8 mouse cellular contexts compared by ENCODE assay signal in the genomic region with DNA sequence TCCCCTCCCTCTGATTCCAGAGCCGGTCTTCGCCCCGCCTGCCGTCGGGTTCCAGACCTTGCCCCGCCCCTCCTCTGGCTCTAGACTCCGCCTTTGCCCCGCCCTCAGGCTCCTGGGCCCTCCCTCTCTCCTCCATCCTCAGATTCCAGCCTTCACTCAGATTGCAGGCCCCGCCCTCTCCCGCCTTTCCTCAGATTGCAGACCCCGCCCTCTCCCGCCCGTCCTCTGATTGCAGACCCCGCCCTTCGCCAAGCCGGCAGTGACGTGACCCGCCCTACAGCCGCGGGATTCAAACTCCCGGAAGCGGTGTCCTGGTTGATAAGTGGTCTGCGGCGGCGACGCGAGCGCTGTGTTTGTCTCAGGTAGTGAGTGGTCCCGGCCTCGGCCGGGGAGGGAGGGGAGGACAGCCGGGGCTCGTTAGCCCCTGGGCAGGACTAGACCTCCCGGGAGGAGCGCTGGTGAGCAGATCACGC. TPM values are rescaled to one million over a fixed set of nuclear protein-coding genes. Genes with fewer than 3 reads are reported as not detected.
A peak's percentile ranks its signal among the peaks of the same experiment; 100 is the strongest.
DNase-seq lines count a peak whose midpoint lies in the region; ATAC-seq lines count a peak whose summit lies in the region.

A gene (plus strand): TSS at position 292 of the 473 bp plus-strand sequence.

- peak; percentile 99 for DNase-seq in Muller cell, postnatal 12 days (ENCODE audit: inconsistent ontology term)
- peak; percentile 95 for DNase-seq in cerebellum, adult 9-11 months
- DNase-seq in frontal cortex, postnatal 10 days (ENCODE audit: low spot score in 2 of 2) = peak; percentile 88 to 94
- DNase-seq in layer of hippocampus, postnatal 14 days (ENCODE audit: low spot score in 2 of 2) = peak; percentile 84 to 95
- DNase-seq in lung, postnatal 36 days = peak; percentile 99
- DNase-seq in retina, postnatal 1 day = peak; percentile 99
- DNase-seq in urinary bladder, adult 18-20 months (ENCODE audit: low spot score in 2 of 2) = peak; percentile 93 to 94

- H3K4me1 ChIP-seq in hindbrain, embryonic 12.5 days = peaks cover 13% of the 10 kb centered on the region

- H3K36me3 ChIP-seq in hindbrain, embryonic 12.5 days = peaks cover 5% of the 10 kb centered on the region

- H3K9me3 ChIP-seq in hindbrain, embryonic 12.5 days (replicated peaks) = no peaks in the 10 kb centered on the region

- no peak within 1 kb of the TSS for H3K27ac ChIP-seq in hindbrain, embryonic 12.5 days

- H3K4me2 ChIP-seq in hindbrain, embryonic 12.5 days (replicated peaks) = peak within 1 kb of the TSS; percentile 79

- 0 out of 2 replicates have a peak, but pooled peaks cover 3% of the 10 kb centered on the region for H3K27me3 ChIP-seq in hindbrain, embryonic 12.5 days

- peak within 1 kb of the TSS; percentile 66 for H3K4me3 ChIP-seq in hindbrain, embryonic 12.5 days

- WGBS in hindbrain, embryonic 12.5 days = under 1% methylated on average over 36 of the region's 36 CpGs

- ATAC-seq in hindbrain, embryonic 12.5 days (ENCODE audit: low FRiP score) = peak; percentile 97

- H3K9ac ChIP-seq in hindbrain, embryonic 12.5 days = peak within 1 kb of the TSS; percentile 63

RNA-seq across cellular contexts. Expression of the gene that starts here (rescaled TPM):
- polyA plus RNA-seq in hindbrain, embryonic 12.5 days (2016; fragmentation: Nextera tagmentation; extraction: Ambion mirVana) = 26.8 TPM in 2 replicates
- total RNA-seq in layer of hippocampus, postnatal 14 days (2021) = 1 to 10 TPM in 1 of 2 experiments, under 1 TPM in 1; 0.45 to 1.3 TPM
